Mouse (Mus musculus): ENCODE results near the gene Gpn1. TPM values are rescaled to one million over a fixed set of nuclear protein-coding genes. Genes with fewer than 3 reads are reported as not detected.

The Gpn1 gene
- polyA plus RNA-seq (2014; fragmentation: Nextera tagmentation; extraction: Ambion mirVana) = 65.1 and 73.3 TPM in 2 replicates

DNA sequence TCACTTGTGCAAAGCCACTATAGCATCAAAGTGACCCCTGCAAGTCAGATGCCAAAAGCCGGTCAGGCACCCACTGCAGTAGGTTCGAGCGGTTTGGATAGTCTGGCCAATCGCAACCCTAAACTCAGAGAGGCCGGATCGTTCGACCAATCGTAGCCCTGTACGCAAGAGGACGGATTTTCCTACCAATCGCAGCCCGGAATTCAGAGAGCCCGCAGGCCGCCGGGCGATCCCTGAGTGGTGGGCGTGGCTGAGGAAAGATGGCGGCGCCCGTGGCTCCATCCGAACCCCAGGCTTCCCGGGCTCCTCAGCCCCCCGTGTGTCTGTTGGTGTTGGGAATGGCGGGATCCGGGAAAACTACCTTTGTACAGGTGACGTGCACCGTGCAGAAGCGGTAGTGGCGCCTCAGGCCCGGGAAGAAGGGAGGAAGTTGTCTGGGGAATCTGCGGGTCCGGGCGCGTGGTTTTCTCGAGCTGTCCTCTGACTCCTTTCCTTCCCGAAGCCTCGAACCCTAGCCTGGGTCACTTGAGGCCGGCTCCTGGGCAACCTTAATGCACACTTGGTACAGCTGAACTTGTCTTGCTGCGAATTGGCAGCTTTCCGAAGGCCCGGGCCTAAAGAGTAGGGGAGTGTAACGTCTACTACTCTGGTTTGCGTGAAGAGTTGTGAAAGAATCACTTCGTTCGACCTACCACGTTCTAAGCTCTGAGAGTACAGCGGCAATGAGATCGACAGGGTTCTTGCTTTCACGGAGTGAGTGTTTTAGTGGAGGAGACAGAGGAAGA, at the start of gene Gpn1:
TSS of gene Gpn1 (plus strand) at position 229 of the 785 bp plus-strand sequence.
- ATAC-seq (ENCODE audit: low FRiP score, low TSS enrichment) = peak; percentile 99
- peak; percentile 97 for DNase-seq
- H3K27ac ChIP-seq (replicated peaks; ENCODE audit: low read depth, low read length) = peak within 1 kb of the TSS; percentile 61; the same call in 1 of the 2 replicates
- H3K4me2 ChIP-seq (ENCODE audit: low read length) = peak within 1 kb of the TSS; percentile 87
- H3K27me3 ChIP-seq (ENCODE audit: control insufficient read depth, insufficient read depth, low read length) = no peaks in the 10 kb centered on the region
- H3K9ac ChIP-seq (replicated peaks; ENCODE audit: low read length) = peak within 1 kb of the TSS; percentile 66
- peak within 1 kb of the TSS; percentile 90 for H3K4me3 ChIP-seq (replicated peaks; ENCODE audit: low read depth, low read length)
- H3K4me1 ChIP-seq (ENCODE audit: control insufficient read depth, insufficient read depth, low read length) = peaks cover 8% of the 10 kb centered on the region
- under 1% methylated on average over 49 of the region's 49 CpGs for WGBS
- H3K9me3 ChIP-seq (ENCODE audit: control insufficient read depth, low read length) = no peaks in the 10 kb centered on the region
- peaks cover 32% of the 10 kb centered on the region for H3K36me3 ChIP-seq (ENCODE audit: control insufficient read depth, insufficient read depth, low read length)

- Histone ChIP-seq H3K9me3 (ENCODE audit: control insufficient read depth, low read length) (no peaks in the 10 kb centered on the region), H3K9ac (replicated peaks; ENCODE audit: low read length) (no peak overlapping the region), H3K4me3 (replicated peaks; ENCODE audit: low read depth, low read length) (no peak overlapping the region), H3K36me3 (ENCODE audit: control insufficient read depth, insufficient read depth, low read length) (no peaks in the 10 kb centered on the region), H3K27me3 (ENCODE audit: control insufficient read depth, insufficient read depth, low read length) (no peaks in the 10 kb centered on the region), H3K4me1 (ENCODE audit: control insufficient read depth, insufficient read depth, low read length) (peaks cover 19% of the 10 kb centered on the region), H3K27ac (replicated peaks; ENCODE audit: low read depth, low read length) (no peak overlapping the region), H3K4me2 (ENCODE audit: low read length) (no peak overlapping the region)
- ATAC-seq (ENCODE audit: low FRiP score, low TSS enrichment) (no peak), DNase-seq (peak; percentile 5)
- WGBS = 91% methylated on average over 2 of the region's 2 CpGs
Measured at GRCm38 (mm10) chr5:31451336-31451735, 43.2 kb upstream of the Gpn1 start.

- H3K4me2 ChIP-seq (ENCODE audit: low read length) = peak within 1 kb of the TSS; percentile 84
- no peaks in the 10 kb centered on the region for H3K36me3 ChIP-seq (ENCODE audit: control insufficient read depth, insufficient read depth, low read length)
- H3K9me3 ChIP-seq (ENCODE audit: control insufficient read depth, low read length) = no peaks in the 10 kb centered on the region
- H3K27ac ChIP-seq (replicated peaks; ENCODE audit: low read depth, low read length) = no peak within 1 kb of the TSS; the same call in 1 of the 2 replicates
- H3K4me1 ChIP-seq (ENCODE audit: control insufficient read depth, insufficient read depth, low read length) = peaks cover 19% of the 10 kb centered on the region
- no peaks in the 10 kb centered on the region for H3K27me3 ChIP-seq (ENCODE audit: control insufficient read depth, insufficient read depth, low read length)
- 6% methylated on average over 23 of the region's 23 CpGs for WGBS
- H3K9ac ChIP-seq (replicated peaks; ENCODE audit: low read length) = peak within 1 kb of the TSS; percentile 57
- H3K4me3 ChIP-seq (replicated peaks; ENCODE audit: low read depth, low read length) = peak within 1 kb of the TSS; percentile 49
- DNase-seq (peak; percentile 97), ATAC-seq (ENCODE audit: low FRiP score, low TSS enrichment) (peak; percentile 98)
Measured at GRCm38 (mm10) chr5:31451878-31452561, 42.5 kb upstream of the Gpn1 start, which contains the start of gene Zfp512. TSS of gene Zfp512 (plus strand) at chr5:31452431.

GRCm38 (mm10) chr5:31452562-31452878, 42.0 kb upstream of the Gpn1 start:
- no peaks in the 10 kb centered on the region for H3K9me3 ChIP-seq (ENCODE audit: control insufficient read depth, low read length)
- H3K4me3 ChIP-seq (replicated peaks; ENCODE audit: low read depth, low read length) = peak overlapping the region; percentile 49
- H3K4me1 ChIP-seq (ENCODE audit: control insufficient read depth, insufficient read depth, low read length) = peaks cover 19% of the 10 kb centered on the region
- peak overlapping the region; percentile 57 for H3K9ac ChIP-seq (replicated peaks; ENCODE audit: low read length)
- WGBS = 1% methylated on average over 11 of the region's 11 CpGs
- H3K27me3 ChIP-seq (ENCODE audit: control insufficient read depth, insufficient read depth, low read length) = no peaks in the 10 kb centered on the region
- no peak overlapping the region for H3K27ac ChIP-seq (replicated peaks; ENCODE audit: low read depth, low read length)
- no peaks in the 10 kb centered on the region for H3K36me3 ChIP-seq (ENCODE audit: control insufficient read depth, insufficient read depth, low read length)
- DNase-seq = no peak
- ATAC-seq (ENCODE audit: low FRiP score, low TSS enrichment) = no peak; the same call in 1 of the 2 replicates
- peak overlapping the region; percentile 84 for H3K4me2 ChIP-seq (ENCODE audit: low read length)

GRCm38 (mm10) chr5:31452886-31453410, 41.6 kb upstream of the Gpn1 start:
- Histone ChIP-seq H3K4me1 (ENCODE audit: control insufficient read depth, insufficient read depth, low read length) (peaks cover 19% of the 10 kb centered on the region), H3K27me3 (ENCODE audit: control insufficient read depth, insufficient read depth, low read length) (no peaks in the 10 kb centered on the region), H3K9ac (replicated peaks; ENCODE audit: low read length) (peak overlapping the region; percentile 57), H3K27ac (replicated peaks; ENCODE audit: low read depth, low read length) (no peak overlapping the region), H3K4me2 (ENCODE audit: low read length) (peak overlapping the region; percentile 84), H3K36me3 (ENCODE audit: control insufficient read depth, insufficient read depth, low read length) (no peaks in the 10 kb centered on the region), H3K9me3 (ENCODE audit: control insufficient read depth, low read length) (no peaks in the 10 kb centered on the region), H3K4me3 (replicated peaks; ENCODE audit: low read depth, low read length) (peak overlapping the region; percentile 49)
- 15% methylated on average over 7 of the region's 7 CpGs for WGBS
- ATAC-seq (ENCODE audit: low FRiP score, low TSS enrichment) (no peak), DNase-seq (peak; percentile 23)

DNA sequence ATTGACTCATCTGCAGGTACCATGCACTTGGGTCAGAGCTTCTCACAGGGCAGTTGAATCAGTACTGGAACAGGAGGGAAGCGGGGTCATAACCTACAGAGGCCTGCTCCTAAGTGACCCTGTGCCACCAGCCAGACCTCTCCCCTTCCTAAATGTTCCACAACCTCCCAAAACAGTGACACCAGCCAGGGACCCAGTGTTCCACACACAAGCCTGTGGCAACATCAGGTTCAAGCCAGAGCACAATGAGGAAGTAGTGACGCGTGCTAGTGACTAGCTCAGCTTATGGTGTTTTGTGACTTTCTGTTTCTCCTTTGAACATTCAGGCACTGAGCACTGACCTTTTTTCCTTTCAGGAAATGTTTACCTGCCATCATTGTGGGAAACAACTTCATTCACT, 26.7 kb upstream of the Gpn1 start:
- Histone ChIP-seq H3K27me3 (ENCODE audit: control insufficient read depth, insufficient read depth, low read length) (no peaks in the 10 kb centered on the region), H3K36me3 (ENCODE audit: control insufficient read depth, insufficient read depth, low read length) (peaks cover 73% of the 10 kb centered on the region), H3K4me2 (ENCODE audit: low read length) (no peak overlapping the region), H3K27ac (replicated peaks; ENCODE audit: low read depth, low read length) (no peak overlapping the region), H3K4me3 (replicated peaks; ENCODE audit: low read depth, low read length) (no peak overlapping the region), H3K9ac (replicated peaks; ENCODE audit: low read length) (no peak overlapping the region), H3K9me3 (ENCODE audit: control insufficient read depth, low read length) (no peaks in the 10 kb centered on the region), H3K4me1 (ENCODE audit: control insufficient read depth, insufficient read depth, low read length) (no peaks in the 10 kb centered on the region)
- ATAC-seq (ENCODE audit: low FRiP score, low TSS enrichment) (no peak), DNase-seq (no peak)
- 100% methylated on average over 3 of the region's 3 CpGs for WGBS

GRCm38 (mm10) chr5:31469711-31470110, 24.8 kb upstream of the Gpn1 start:
- H3K9ac ChIP-seq (replicated peaks; ENCODE audit: low read length) = no peak overlapping the region
- no peaks in the 10 kb centered on the region for H3K27me3 ChIP-seq (ENCODE audit: control insufficient read depth, insufficient read depth, low read length)
- no peaks in the 10 kb centered on the region for H3K4me1 ChIP-seq (ENCODE audit: control insufficient read depth, insufficient read depth, low read length)
- H3K9me3 ChIP-seq (ENCODE audit: control insufficient read depth, low read length) = no peaks in the 10 kb centered on the region
- ATAC-seq (ENCODE audit: low FRiP score, low TSS enrichment) (no peak), DNase-seq (no peak)
- no peak overlapping the region for H3K4me2 ChIP-seq (ENCODE audit: low read length)
- H3K27ac ChIP-seq (replicated peaks; ENCODE audit: low read depth, low read length) = no peak overlapping the region
- WGBS = 90% methylated on average over 6 of the region's 6 CpGs
- peaks cover 92% of the 10 kb centered on the region for H3K36me3 ChIP-seq (ENCODE audit: control insufficient read depth, insufficient read depth, low read length)
- no peak overlapping the region for H3K4me3 ChIP-seq (replicated peaks; ENCODE audit: low read depth, low read length)

GRCm38 (mm10) chr5:31470334-31470733, 24.2 kb upstream of the Gpn1 start:
- Histone ChIP-seq H3K27me3 (ENCODE audit: control insufficient read depth, insufficient read depth, low read length) (no peaks in the 10 kb centered on the region), H3K27ac (replicated peaks; ENCODE audit: low read depth, low read length) (no peak overlapping the region), H3K4me3 (replicated peaks; ENCODE audit: low read depth, low read length) (no peak overlapping the region), H3K36me3 (ENCODE audit: control insufficient read depth, insufficient read depth, low read length) (peaks cover 92% of the 10 kb centered on the region), H3K9me3 (ENCODE audit: control insufficient read depth, low read length) (no peaks in the 10 kb centered on the region), H3K4me1 (ENCODE audit: control insufficient read depth, insufficient read depth, low read length) (no peaks in the 10 kb centered on the region), H3K9ac (replicated peaks; ENCODE audit: low read length) (no peak overlapping the region), H3K4me2 (ENCODE audit: low read length) (no peak overlapping the region)
- no peak for ATAC-seq (ENCODE audit: low FRiP score, low TSS enrichment)
- 83% methylated on average over 7 of the region's 7 CpGs for WGBS
- peak; percentile 60 for DNase-seq
